Mouse (Mus musculus): ENCODE results near the gene Nt5c3b. TPM values are rescaled to one million over a fixed set of nuclear protein-coding genes. Genes with fewer than 3 reads are reported as not detected.

Gene Nt5c3b
- total RNA-seq (2014; rRNA removed) (57.2 and 58.5 TPM in 2 replicates), polyA plus RNA-seq (2015; fragmentation: Nextera tagmentation; extraction: Ambion mirVana) (111 and 113 TPM in 2 replicates)

DNA sequence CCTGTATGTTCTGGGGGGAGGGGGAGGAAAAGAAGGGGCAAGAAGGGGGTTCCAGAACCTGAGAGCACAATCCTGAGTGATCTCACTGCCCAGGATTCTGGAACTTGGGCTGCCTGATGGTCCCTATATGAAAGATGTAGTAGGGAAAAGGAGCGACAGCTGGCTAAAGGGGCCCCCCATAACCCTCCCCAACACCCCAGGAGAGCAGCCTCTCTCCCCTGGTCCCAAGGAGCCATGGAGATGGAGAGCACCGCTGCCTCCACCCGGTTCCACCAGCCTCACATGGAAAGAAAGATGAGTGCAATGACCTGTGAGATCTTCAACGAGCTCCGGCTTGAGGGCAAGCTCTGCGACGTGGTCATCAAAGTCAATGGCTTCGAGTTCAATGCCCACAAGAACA is at the start of gene Nt5c3b, which contains the start of gene Klhl10:
Gene Nt5c3b (minus strand): TSS at position 12 of the 400 bp plus-strand sequence.
Gene Klhl10 (plus strand): TSS at position 121 of the 400 bp plus-strand sequence.
- H3K4me3 ChIP-seq (ENCODE audit: low read depth, low read length), result peak within 1 kb of the TSS; percentile 86
- peak within 1 kb of the TSS; percentile 75 for H3K27ac ChIP-seq (ENCODE audit: low read depth, low read length)
- no peak for TF ChIP-seq CTCF (IDR thresholded peaks at IDR 0.05)
- no peaks in the 10 kb centered on the region for H3K27me3 ChIP-seq (ENCODE audit: insufficient read depth, low read length)
- H3K9me3 ChIP-seq (ENCODE audit: low read length), result no peaks in the 10 kb centered on the region
- ATAC-seq (ENCODE audit: low FRiP score) (no peak), DNase-seq (ENCODE audit: low spot score) (no peak)
- H3K36me3 ChIP-seq (ENCODE audit: insufficient read depth, low read length), result 0 out of 2 replicates have a peak, but pooled peaks cover 5% of the 10 kb centered on the region
- peaks cover 7% of the 10 kb centered on the region for H3K4me1 ChIP-seq (ENCODE audit: insufficient read depth, low read length)
- H3K4me2 ChIP-seq (ENCODE audit: low read depth, low read length, poor library complexity, severe bottlenecking), result peak within 1 kb of the TSS; percentile 87
- WGBS, result 87% methylated on average over 8 of the region's 8 CpGs
- H3K9ac ChIP-seq (replicated peaks; ENCODE audit: low read length, poor library complexity, severe bottlenecking), result peak within 1 kb of the TSS; percentile 90

DNA sequence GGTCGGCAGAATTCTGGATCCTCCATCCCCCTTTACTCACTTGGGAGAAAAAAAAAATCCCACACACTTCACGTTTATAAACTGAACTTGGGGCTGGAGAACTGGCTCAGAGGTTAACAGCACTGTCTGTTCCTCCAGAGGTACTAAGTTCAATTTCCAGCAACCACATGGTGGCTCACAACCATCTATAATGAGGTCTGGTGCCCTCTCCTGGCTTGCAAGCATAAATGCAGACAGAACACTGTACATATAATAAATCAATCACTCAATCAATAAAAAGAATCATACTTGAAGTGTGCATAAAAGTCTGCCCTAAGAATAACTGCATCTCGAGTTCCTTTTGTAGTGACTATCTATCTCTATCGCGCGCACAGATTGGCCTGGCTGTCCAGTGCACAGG is 49.3 kb upstream of the Nt5c3b start:
- Histone ChIP-seq H3K9ac (replicated peaks; ENCODE audit: low read length, poor library complexity, severe bottlenecking) (no peak overlapping the region), H3K4me1 (ENCODE audit: insufficient read depth, low read length) (no peaks in the 10 kb centered on the region), H3K9me3 (ENCODE audit: low read length) (no peaks in the 10 kb centered on the region), H3K4me3 (ENCODE audit: low read depth, low read length) (no peak overlapping the region), H3K27ac (ENCODE audit: low read depth, low read length) (no peak overlapping the region), H3K27me3 (ENCODE audit: insufficient read depth, low read length) (no peaks in the 10 kb centered on the region), H3K4me2 (ENCODE audit: low read depth, low read length, poor library complexity, severe bottlenecking) (no peak overlapping the region), H3K36me3 (ENCODE audit: insufficient read depth, low read length) (peaks cover 51% of the 10 kb centered on the region)
- DNase-seq (ENCODE audit: low spot score) (no peak), ATAC-seq (ENCODE audit: low FRiP score) (no peak)
- TF ChIP-seq CTCF (IDR thresholded peaks at IDR 0.05), result peak; percentile 65
- WGBS, result 91% methylated on average over 6 of the region's 6 CpGs

DNA sequence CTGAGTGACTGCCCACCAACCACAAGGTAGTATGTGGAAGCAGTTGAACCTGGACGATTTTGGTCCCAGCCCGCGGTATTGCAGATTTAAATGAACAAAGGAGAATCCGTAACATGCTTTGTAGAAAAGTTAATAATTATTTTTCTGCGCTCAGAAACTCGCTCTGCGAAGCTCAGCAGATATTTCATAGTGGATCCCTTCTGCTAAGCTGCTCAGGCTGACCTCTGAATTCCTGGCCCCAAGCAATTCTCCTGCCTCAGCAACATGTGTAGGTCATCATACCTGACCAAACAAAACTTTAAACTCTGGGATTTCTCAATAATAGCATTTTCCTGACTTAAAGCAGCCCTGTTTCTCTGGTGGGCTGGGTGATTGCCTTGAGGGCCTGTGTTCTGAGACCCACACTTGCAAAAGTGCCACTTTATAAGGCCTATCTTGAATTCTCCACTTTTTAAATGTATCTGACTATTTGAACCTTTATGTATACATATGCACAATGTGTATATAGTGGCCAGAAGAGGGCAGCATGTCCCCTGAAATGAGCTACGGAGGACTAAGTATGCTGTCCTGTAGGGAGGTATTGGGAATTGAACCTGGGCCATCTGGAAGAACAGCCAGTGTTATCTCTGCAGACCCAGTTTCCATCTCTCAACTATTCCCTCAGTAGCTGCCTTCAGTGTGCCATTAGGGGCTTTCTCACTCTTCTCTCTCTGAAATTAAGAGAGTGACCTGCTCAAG is 44.4 kb upstream of the Nt5c3b start:
- TF ChIP-seq CTCF (IDR thresholded peaks at IDR 0.05), result peak; percentile 73
- Histone ChIP-seq H3K4me2 (ENCODE audit: low read depth, low read length, poor library complexity, severe bottlenecking) (no peak overlapping the region), H3K4me3 (ENCODE audit: low read depth, low read length) (no peak overlapping the region), H3K27me3 (ENCODE audit: insufficient read depth, low read length) (no peaks in the 10 kb centered on the region), H3K9ac (replicated peaks; ENCODE audit: low read length, poor library complexity, severe bottlenecking) (no peak overlapping the region), H3K36me3 (ENCODE audit: insufficient read depth, low read length) (peaks cover 53% of the 10 kb centered on the region), H3K27ac (ENCODE audit: low read depth, low read length) (no peak overlapping the region), H3K9me3 (ENCODE audit: low read length) (no peaks in the 10 kb centered on the region), H3K4me1 (ENCODE audit: insufficient read depth, low read length) (no peaks in the 10 kb centered on the region)
- no peak for ATAC-seq (ENCODE audit: low FRiP score)
- 87% methylated on average over 8 of the region's 8 CpGs for WGBS
- DNase-seq (ENCODE audit: low spot score), result peak; percentile 62

DNA sequence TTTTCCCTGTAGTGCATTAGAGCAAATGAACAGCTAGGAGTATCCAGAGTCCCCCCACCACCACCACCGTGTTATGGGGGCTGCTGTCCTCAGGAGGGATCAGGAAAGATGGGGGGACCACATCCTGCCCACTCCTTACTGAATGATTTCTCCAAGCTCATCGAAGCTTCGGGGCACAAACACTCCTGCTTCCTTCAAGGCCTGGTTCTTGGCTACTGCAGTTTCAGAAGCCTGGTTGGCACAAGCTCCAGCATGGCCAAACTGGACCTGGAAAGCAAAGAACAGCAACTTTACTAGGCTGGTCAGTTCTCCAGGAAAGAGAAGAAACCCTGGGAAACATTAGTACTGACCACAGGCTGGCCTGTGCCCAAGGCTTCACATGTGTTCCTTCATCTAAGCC is 42.9 kb upstream of the Nt5c3b start:
- H3K27ac ChIP-seq (ENCODE audit: low read depth, low read length), result no peak overlapping the region
- no peaks in the 10 kb centered on the region for H3K9me3 ChIP-seq (ENCODE audit: low read length)
- no peak overlapping the region for H3K4me3 ChIP-seq (ENCODE audit: low read depth, low read length)
- ATAC-seq (ENCODE audit: low FRiP score) (no peak), DNase-seq (ENCODE audit: low spot score) (no peak)
- no peaks in the 10 kb centered on the region for H3K27me3 ChIP-seq (ENCODE audit: insufficient read depth, low read length)
- no peaks in the 10 kb centered on the region for H3K4me1 ChIP-seq (ENCODE audit: insufficient read depth, low read length)
- H3K36me3 ChIP-seq (ENCODE audit: insufficient read depth, low read length), result peaks cover 57% of the 10 kb centered on the region
- H3K4me2 ChIP-seq (ENCODE audit: low read depth, low read length, poor library complexity, severe bottlenecking), result no peak overlapping the region
- no peak overlapping the region for H3K9ac ChIP-seq (replicated peaks; ENCODE audit: low read length, poor library complexity, severe bottlenecking)
- TF ChIP-seq CTCF (IDR thresholded peaks at IDR 0.05), result no peak
- 98% methylated on average over 3 of the region's 3 CpGs for WGBS

DNA sequence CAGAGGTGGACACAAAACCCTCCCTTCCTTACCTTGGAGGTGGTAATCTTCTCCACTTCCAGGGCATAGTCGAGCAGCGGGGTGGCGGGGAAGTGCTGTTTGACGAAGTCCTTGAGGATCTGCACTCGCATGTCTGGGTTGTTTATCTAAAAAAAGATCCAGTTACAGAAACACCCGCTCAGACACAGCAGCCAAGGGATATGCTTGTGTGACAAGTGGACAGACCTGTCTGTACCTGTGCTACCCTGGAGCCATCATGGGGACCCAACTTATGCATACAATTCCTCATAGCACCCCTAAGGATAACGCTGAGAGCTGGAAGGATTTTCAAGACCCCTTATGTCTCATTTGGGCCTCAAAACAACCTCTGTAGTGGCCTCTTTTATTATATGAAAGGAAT is 37.5 kb upstream of the Nt5c3b start:
- no peaks in the 10 kb centered on the region for H3K4me1 ChIP-seq (ENCODE audit: insufficient read depth, low read length)
- H3K9ac ChIP-seq (replicated peaks; ENCODE audit: low read length, poor library complexity, severe bottlenecking), result no peak overlapping the region
- H3K27ac ChIP-seq (ENCODE audit: low read depth, low read length), result no peak overlapping the region
- DNase-seq (ENCODE audit: low spot score) (no peak), ATAC-seq (ENCODE audit: low FRiP score) (no peak)
- no peaks in the 10 kb centered on the region for H3K27me3 ChIP-seq (ENCODE audit: insufficient read depth, low read length)
- no peak for TF ChIP-seq CTCF (IDR thresholded peaks at IDR 0.05)
- peaks cover 62% of the 10 kb centered on the region for H3K36me3 ChIP-seq (ENCODE audit: insufficient read depth, low read length)
- whole genome bisulfite sequencing, result 94% methylated on average over 7 of the region's 7 CpGs
- no peak overlapping the region for H3K4me2 ChIP-seq (ENCODE audit: low read depth, low read length, poor library complexity, severe bottlenecking)
- no peak overlapping the region for H3K4me3 ChIP-seq (ENCODE audit: low read depth, low read length)
- no peaks in the 10 kb centered on the region for H3K9me3 ChIP-seq (ENCODE audit: low read length)

DNA sequence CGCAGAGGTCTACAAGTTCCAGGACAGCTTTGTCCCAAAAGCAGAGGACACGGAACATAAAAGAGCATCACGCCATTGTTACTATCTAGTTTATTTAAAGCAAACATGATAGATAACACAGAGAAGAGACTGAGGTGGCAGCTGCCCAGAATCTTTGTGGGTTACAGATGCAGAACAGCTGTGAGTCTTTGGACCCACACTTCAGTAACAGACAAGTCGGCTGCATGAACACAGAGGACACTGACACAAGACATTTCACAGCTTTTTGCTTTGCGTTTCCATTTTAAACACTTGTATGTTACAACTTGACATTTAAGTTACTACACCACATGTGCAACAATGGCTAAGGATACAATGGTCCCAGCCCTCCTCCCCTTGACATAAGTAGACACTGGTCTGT is 34.7 kb upstream of the Nt5c3b start:
- Histone ChIP-seq H3K36me3 (ENCODE audit: insufficient read depth, low read length) (peaks cover 42% of the 10 kb centered on the region), H3K9me3 (ENCODE audit: low read length) (no peaks in the 10 kb centered on the region), H3K27me3 (ENCODE audit: insufficient read depth, low read length) (no peaks in the 10 kb centered on the region), H3K4me3 (ENCODE audit: low read depth, low read length) (no peak overlapping the region), H3K4me1 (ENCODE audit: insufficient read depth, low read length) (no peaks in the 10 kb centered on the region), H3K4me2 (ENCODE audit: low read depth, low read length, poor library complexity, severe bottlenecking) (no peak overlapping the region), H3K27ac (ENCODE audit: low read depth, low read length) (no peak overlapping the region), H3K9ac (replicated peaks; ENCODE audit: low read length, poor library complexity, severe bottlenecking) (no peak overlapping the region)
- no peak for ATAC-seq (ENCODE audit: low FRiP score)
- 99% methylated on average over 5 of the region's 5 CpGs for WGBS
- DNase-seq (ENCODE audit: low spot score), result no peak
- TF ChIP-seq CTCF (IDR thresholded peaks at IDR 0.05), result no peak

All from midbrain, postnatal 0 days (tissue).